Mouse (Mus musculus): ENCODE results near the gene Pgm5. TPM values are rescaled to one million over a fixed set of nuclear protein-coding genes. Genes with fewer than 3 reads are reported as not detected.
A peak's percentile ranks its signal among the peaks of the same experiment; 100 is the strongest.

The Pgm5 gene
- polyA plus RNA-seq, 1 experiment from 2014 or later = 1.5 TPM

DNA sequence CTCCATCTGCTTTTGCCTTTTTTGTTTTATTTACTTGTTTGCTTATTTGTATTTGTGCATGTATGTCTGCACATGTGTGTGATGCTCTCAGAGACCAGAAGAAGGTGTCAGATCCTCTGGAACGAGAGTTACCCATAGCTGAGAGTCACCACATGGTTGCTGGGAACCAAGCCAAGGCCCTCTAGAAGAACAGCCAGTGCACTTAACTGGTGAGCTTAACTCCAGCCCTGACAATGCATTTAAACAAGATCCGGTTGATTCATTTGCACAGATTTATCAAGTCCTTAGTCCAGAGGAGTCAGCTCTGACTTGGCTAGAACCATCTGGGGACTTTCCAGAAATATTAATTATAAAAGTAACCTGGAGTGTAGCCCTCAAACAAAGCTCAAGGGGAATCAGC, 12.2 kb upstream of the Pgm5 start:
- DNase-seq (ENCODE audit: low spot score) = no peak
- Histone ChIP-seq H3K36me3 (replicated peaks; ENCODE audit: control insufficient read depth, insufficient read depth) (no peaks in the 10 kb centered on the region), H3K27ac (no peak overlapping the region), H3K9ac (no peak overlapping the region), H3K4me1 (replicated peaks; ENCODE audit: control insufficient read depth, insufficient read depth, low read length) (no peaks in the 10 kb centered on the region), H3K27me3 (ENCODE audit: control insufficient read depth, insufficient read depth, low read length) (0 out of 2 replicates have a peak, but pooled peaks cover 5% of the 10 kb centered on the region), H3K4me2 (replicated peaks) (no peak overlapping the region), H3K9me3 (ENCODE audit: control insufficient read depth, low read length) (no peaks in the 10 kb centered on the region), H3K4me3 (replicated peaks; ENCODE audit: low read length) (no peak overlapping the region)
- ATAC-seq (ENCODE audit: low FRiP score) = no peak
- 73% methylated on average over 2 of the region's 2 CpGs for WGBS

DNA sequence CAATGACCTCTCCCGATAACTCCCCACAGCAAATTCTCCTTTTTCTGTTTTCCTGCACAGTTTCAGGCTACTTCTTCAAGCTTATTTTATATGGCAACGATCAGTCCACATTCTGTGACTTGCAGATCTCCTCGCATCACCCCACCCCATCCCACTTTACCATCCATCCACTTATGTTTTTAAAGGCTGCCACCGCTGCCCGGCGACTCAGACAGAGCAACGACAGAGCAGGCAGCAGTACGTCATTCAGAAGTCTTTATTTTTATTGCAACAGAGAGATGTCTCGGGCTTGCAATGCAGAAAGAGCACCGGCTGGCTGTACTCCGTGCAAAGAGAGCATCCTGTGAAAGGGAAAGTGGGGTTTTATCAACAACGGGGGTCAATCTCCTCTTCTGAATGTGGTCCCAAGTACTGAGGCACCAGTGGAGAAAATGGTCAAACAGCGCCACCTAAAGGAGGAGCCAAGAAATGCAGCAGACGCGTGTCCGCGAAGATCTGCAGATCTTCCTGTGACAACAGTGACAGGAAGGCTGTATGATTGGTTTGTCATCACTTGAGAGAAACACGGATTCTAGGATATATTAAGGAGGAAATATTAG, 9.5 kb upstream of the Pgm5 start:
- ATAC-seq (ENCODE audit: low FRiP score) (peak; percentile 48; the same call in 1 of the 2 replicates), DNase-seq (ENCODE audit: low spot score) (peak; percentile 94)
- Histone ChIP-seq H3K4me2 (replicated peaks) (peak overlapping the region; percentile 52), H3K36me3 (replicated peaks; ENCODE audit: control insufficient read depth, insufficient read depth) (no peaks in the 10 kb centered on the region), H3K27me3 (ENCODE audit: control insufficient read depth, insufficient read depth, low read length) (0 out of 2 replicates have a peak, but pooled peaks cover 5% of the 10 kb centered on the region), H3K4me1 (replicated peaks; ENCODE audit: control insufficient read depth, insufficient read depth, low read length) (no peaks in the 10 kb centered on the region), H3K27ac (no peak overlapping the region), H3K4me3 (replicated peaks; ENCODE audit: low read length) (peak overlapping the region; percentile 22), H3K9ac (peak overlapping the region; percentile 36; the same call in 1 of the 2 replicates), H3K9me3 (ENCODE audit: control insufficient read depth, low read length) (no peaks in the 10 kb centered on the region)
- WGBS = 21% methylated on average over 18 of the region's 18 CpGs

GRCm38 (mm10) chr19:24865436-24865835, 3.8 kb upstream of the Pgm5 start:
- WGBS = 88% methylated on average over 9 of the region's 9 CpGs
- Histone ChIP-seq H3K9me3 (ENCODE audit: control insufficient read depth, low read length) (no peaks in the 10 kb centered on the region), H3K27me3 (ENCODE audit: control insufficient read depth, insufficient read depth, low read length) (peaks cover 29% of the 10 kb centered on the region), H3K36me3 (replicated peaks; ENCODE audit: control insufficient read depth, insufficient read depth) (no peaks in the 10 kb centered on the region), H3K4me2 (replicated peaks) (no peak overlapping the region), H3K4me1 (replicated peaks; ENCODE audit: control insufficient read depth, insufficient read depth, low read length) (0 out of 2 replicates have a peak, but pooled peaks cover 3% of the 10 kb centered on the region), H3K4me3 (replicated peaks; ENCODE audit: low read length) (no peak overlapping the region), H3K27ac (no peak overlapping the region), H3K9ac (no peak overlapping the region)
- ATAC-seq (ENCODE audit: low FRiP score) (no peak), DNase-seq (ENCODE audit: low spot score) (no peak)

- peak overlapping the region; percentile 32; the same call in 1 of the 2 replicates for H3K9ac ChIP-seq
- H3K4me2 ChIP-seq (replicated peaks) = peak overlapping the region; percentile 60
- WGBS = 17% methylated on average over 13 of the region's 13 CpGs
- H3K9me3 ChIP-seq (ENCODE audit: control insufficient read depth, low read length) = no peaks in the 10 kb centered on the region
- ATAC-seq (ENCODE audit: low FRiP score) = 0 out of 2 replicates have a peak, but pooled peaks have one; percentile 17
- DNase-seq (ENCODE audit: low spot score) = no peak
- H3K27me3 ChIP-seq (ENCODE audit: control insufficient read depth, insufficient read depth, low read length) = peaks cover 34% of the 10 kb centered on the region
- H3K27ac ChIP-seq = no peak overlapping the region
- peak overlapping the region; percentile 38 for H3K4me3 ChIP-seq (replicated peaks; ENCODE audit: low read length)
- no peaks in the 10 kb centered on the region for H3K36me3 ChIP-seq (replicated peaks; ENCODE audit: control insufficient read depth, insufficient read depth)
- H3K4me1 ChIP-seq (replicated peaks; ENCODE audit: control insufficient read depth, insufficient read depth, low read length) = 0 out of 2 replicates have a peak, but pooled peaks cover 3% of the 10 kb centered on the region
These were observed 411 bp downstream of the Pgm5 start for GRCm38 (mm10) chr19:24861276-24861611.

DNA sequence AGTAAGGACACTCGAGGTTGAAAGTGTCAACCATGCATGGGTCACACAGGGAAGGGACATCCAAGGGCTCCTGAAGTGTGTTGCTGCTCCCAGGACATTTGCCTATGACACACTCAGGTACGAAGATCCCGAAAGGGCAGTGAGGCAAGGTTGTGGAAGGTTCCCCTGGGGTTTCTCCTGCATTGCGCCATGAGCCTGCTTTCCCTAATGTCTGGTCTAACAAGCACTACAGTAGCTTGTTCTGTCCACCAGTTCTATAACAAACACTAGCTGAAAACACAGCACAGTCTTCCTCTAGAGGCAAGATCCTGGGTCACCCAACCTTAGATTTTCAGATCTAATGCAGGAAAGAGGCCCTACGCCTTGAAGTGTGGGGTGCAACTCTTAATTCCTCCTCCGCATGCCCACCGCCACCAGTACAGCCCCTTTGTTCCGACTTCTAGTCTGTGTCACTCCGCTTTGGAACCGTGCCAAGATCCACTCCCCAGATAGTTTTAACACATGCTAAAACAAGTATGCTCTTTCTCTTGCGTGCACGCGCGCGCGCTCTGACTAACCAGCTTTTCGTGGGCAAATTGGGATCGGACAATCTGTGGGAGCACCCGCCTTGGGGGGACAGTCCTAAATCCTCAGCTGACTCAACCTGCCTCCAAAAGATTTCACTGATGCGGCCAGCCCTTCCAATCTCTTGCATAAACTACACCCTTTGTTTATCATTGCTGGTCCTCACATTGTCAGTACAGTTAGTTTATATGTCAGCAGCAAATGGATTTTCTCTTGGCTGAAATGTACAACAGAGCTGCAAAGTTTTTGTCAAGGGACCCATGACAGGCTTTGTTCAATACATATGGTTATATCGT, 10.0 kb downstream of the Pgm5 start:
- Histone ChIP-seq H3K9me3 (ENCODE audit: control insufficient read depth, low read length) (no peaks in the 10 kb centered on the region), H3K27me3 (ENCODE audit: control insufficient read depth, insufficient read depth, low read length) (no peaks in the 10 kb centered on the region), H3K36me3 (replicated peaks; ENCODE audit: control insufficient read depth, insufficient read depth) (no peaks in the 10 kb centered on the region), H3K27ac (no peak overlapping the region), H3K4me3 (replicated peaks; ENCODE audit: low read length) (no peak overlapping the region), H3K4me2 (replicated peaks) (peak overlapping the region; percentile 22), H3K4me1 (replicated peaks; ENCODE audit: control insufficient read depth, insufficient read depth, low read length) (no peaks in the 10 kb centered on the region; the same call in 1 of the 2 replicates), H3K9ac (no peak overlapping the region)
- peak; percentile 55; the same call in 1 of the 2 replicates for ATAC-seq (ENCODE audit: low FRiP score)
- WGBS = 64% methylated on average over 21 of the region's 21 CpGs
- DNase-seq (ENCODE audit: low spot score) = peak; percentile 71

DNA sequence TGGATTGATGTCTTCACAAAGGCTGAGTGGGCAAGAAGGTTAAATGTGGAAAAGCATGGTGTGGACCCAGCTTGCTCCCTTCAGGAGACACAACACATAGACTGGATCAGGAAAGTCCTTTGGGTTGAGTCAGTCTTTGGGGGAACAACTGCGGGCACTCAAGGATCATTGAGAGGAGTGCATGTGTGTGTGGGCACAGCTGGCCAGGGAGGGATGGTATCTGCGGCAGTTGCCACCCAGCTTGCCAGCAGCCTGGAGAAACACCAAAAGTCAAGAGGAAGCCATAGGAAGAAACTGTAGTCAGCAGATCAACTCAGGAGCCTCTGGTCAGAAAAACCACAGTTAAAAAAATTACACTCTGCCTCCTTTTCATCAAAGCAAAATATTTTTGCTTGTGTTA, 12.8 kb downstream of the Pgm5 start:
- Histone ChIP-seq H3K27ac (no peak overlapping the region), H3K4me1 (replicated peaks; ENCODE audit: control insufficient read depth, insufficient read depth, low read length) (peaks cover 10% of the 10 kb centered on the region), H3K27me3 (ENCODE audit: control insufficient read depth, insufficient read depth, low read length) (no peaks in the 10 kb centered on the region), H3K4me3 (replicated peaks; ENCODE audit: low read length) (no peak overlapping the region), H3K36me3 (replicated peaks; ENCODE audit: control insufficient read depth, insufficient read depth) (no peaks in the 10 kb centered on the region), H3K9me3 (ENCODE audit: control insufficient read depth, low read length) (no peaks in the 10 kb centered on the region), H3K9ac (no peak overlapping the region), H3K4me2 (replicated peaks) (no peak overlapping the region)
- no peak for DNase-seq (ENCODE audit: low spot score)
- 79% methylated on average over 2 of the region's 2 CpGs for WGBS
- no peak for ATAC-seq (ENCODE audit: low FRiP score)

- no peaks in the 10 kb centered on the region for H3K9me3 ChIP-seq (ENCODE audit: control insufficient read depth, low read length)
- no peak overlapping the region for H3K27ac ChIP-seq
- H3K4me2 ChIP-seq (replicated peaks) = no peak overlapping the region
- no peak overlapping the region for H3K4me3 ChIP-seq (replicated peaks; ENCODE audit: low read length)
- no peaks in the 10 kb centered on the region for H3K36me3 ChIP-seq (replicated peaks; ENCODE audit: control insufficient read depth, insufficient read depth)
- peaks cover 10% of the 10 kb centered on the region for H3K4me1 ChIP-seq (replicated peaks; ENCODE audit: control insufficient read depth, insufficient read depth, low read length)
- WGBS = 58% methylated on average over 7 of the region's 7 CpGs
- no peak for ATAC-seq (ENCODE audit: low FRiP score)
- DNase-seq (ENCODE audit: low spot score) = no peak
- no peak overlapping the region for H3K9ac ChIP-seq
- H3K27me3 ChIP-seq (ENCODE audit: control insufficient read depth, insufficient read depth, low read length) = no peaks in the 10 kb centered on the region
These were observed 13.3 kb downstream of the Pgm5 start for GRCm38 (mm10) chr19:24848345-24848744.

GRCm38 (mm10) chr19:24845007-24845546, 16.6 kb downstream of the Pgm5 start:
- Histone ChIP-seq H3K4me3 (replicated peaks; ENCODE audit: low read length) (no peak overlapping the region), H3K27me3 (ENCODE audit: control insufficient read depth, insufficient read depth, low read length) (no peaks in the 10 kb centered on the region), H3K27ac (0 out of 2 replicates have a peak overlapping the region, but pooled peaks have one; percentile 16), H3K9me3 (ENCODE audit: control insufficient read depth, low read length) (no peaks in the 10 kb centered on the region), H3K36me3 (replicated peaks; ENCODE audit: control insufficient read depth, insufficient read depth) (no peaks in the 10 kb centered on the region), H3K4me1 (replicated peaks; ENCODE audit: control insufficient read depth, insufficient read depth, low read length) (peaks cover 10% of the 10 kb centered on the region), H3K4me2 (replicated peaks) (no peak overlapping the region), H3K9ac (no peak overlapping the region)
- DNase-seq (ENCODE audit: low spot score) = peak; percentile 38
- 40% methylated on average over 7 of the region's 7 CpGs for WGBS
- peak; percentile 60; the same call in 1 of the 2 replicates for ATAC-seq (ENCODE audit: low FRiP score)

DNA sequence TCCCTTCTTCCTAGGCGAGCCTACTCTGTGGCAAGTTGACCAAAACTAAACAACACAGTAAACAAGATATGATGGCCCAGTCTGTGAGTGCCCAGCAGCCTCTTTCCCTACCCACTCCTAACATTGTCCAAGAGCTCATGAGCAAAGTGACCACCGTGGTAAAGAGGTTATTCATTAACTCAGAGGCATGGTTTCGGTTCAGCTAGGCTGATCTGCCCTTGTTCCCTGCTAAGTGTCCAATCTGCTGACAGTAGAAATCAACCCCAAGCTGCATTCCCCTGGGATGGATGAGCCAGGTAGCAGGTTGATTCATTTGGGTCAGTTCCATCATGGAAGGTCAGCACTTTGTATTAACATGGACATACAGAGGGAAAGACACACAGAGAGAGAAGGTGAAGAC, 19.6 kb downstream of the Pgm5 start:
- no peaks in the 10 kb centered on the region for H3K27me3 ChIP-seq (ENCODE audit: control insufficient read depth, insufficient read depth, low read length)
- no peaks in the 10 kb centered on the region for H3K9me3 ChIP-seq (ENCODE audit: control insufficient read depth, low read length)
- no peak overlapping the region for H3K4me3 ChIP-seq (replicated peaks; ENCODE audit: low read length)
- H3K27ac ChIP-seq = no peak overlapping the region
- no peak overlapping the region for H3K9ac ChIP-seq
- ATAC-seq (ENCODE audit: low FRiP score) (no peak), DNase-seq (ENCODE audit: low spot score) (no peak)
- 83% methylated on average over 3 of the region's 3 CpGs for WGBS
- peaks cover 10% of the 10 kb centered on the region for H3K4me1 ChIP-seq (replicated peaks; ENCODE audit: control insufficient read depth, insufficient read depth, low read length)
- H3K36me3 ChIP-seq (replicated peaks; ENCODE audit: control insufficient read depth, insufficient read depth) = no peaks in the 10 kb centered on the region
- H3K4me2 ChIP-seq (replicated peaks) = no peak overlapping the region

Data from hindbrain, embryonic 14.5 days (tissue).